Mouse (Mus musculus) frontal cortex, postnatal 25 days (tissue): ENCODE measurements around the gene Cacna1c.

Experiments used
- DNase-seq, 2 experiments: peaks; one replicate each; pipeline ENCODE4 v3.0.0; 2022; ENCODE audit warnings: low spot score in 2 of 2

Gene Cacna1c

GRCm38 (mm10) chr6:118753787-118754186 lies 442.4 kb downstream of the Cacna1c start:
- no peak for DNase-seq

DNA sequence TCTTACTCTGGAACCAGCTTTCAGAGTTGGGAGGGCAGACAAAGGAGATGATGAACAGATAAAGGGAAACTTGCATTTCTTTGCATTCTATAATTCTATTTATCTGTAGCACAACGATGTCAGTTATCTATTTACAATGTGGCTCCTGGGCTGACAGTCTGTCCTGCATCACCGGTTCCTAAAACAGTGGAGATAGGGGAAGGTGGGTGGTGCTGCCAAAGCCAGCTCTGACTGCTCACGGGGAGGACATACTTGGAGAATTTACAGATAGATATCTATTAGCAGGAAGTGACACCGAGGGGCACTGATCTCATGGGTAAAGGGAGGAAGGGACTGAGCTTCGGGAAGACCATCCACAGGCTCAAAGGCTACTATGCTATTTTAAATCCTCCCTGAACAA lies 443.2 kb downstream of the Cacna1c start:
- DNase-seq = no peak

DNA sequence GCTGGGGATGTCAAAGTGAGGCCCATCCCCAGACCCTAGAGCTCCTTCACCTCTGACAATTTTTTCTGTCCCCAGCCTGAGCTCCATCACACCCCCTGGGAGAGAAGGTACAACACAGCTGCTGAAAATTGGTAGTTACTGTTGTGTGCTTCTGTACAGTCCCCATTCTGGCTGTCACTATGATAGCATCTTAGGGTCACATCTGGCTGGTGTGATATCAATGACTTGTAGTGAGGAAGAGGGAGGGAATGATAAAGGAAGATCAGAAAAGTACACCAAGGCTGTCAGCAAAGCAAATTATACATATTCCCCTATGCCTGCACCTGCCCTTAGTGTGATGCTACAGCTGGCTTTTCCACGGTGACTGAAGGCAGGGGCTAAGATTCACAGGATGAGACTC lies 446.9 kb downstream of the Cacna1c start:
- no peak for DNase-seq

GRCm38 (mm10) chr6:118742701-118743100 lies 453.5 kb downstream of the Cacna1c start:
- no peak for DNase-seq

DNA sequence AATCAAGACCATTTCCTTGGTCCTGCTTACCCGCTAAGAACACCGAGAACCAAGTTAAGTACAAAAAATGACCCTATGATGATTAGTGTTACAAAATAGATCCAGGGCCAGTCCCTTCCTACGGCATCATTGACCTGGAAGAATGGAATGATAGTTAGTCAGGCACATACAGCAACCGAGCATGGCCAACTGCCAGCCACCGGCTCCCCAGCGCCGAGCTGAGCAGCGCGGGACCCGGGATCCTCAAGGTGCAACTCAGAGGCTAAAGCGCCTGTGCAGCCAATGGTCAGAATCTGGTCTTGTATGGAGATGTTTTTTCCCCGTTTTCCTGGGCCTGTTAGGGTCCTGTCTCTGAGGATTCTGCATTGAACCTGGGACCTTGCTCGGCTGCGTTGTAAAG lies 454.4 kb downstream of the Cacna1c start:
- DNase-seq = no peak

DNA sequence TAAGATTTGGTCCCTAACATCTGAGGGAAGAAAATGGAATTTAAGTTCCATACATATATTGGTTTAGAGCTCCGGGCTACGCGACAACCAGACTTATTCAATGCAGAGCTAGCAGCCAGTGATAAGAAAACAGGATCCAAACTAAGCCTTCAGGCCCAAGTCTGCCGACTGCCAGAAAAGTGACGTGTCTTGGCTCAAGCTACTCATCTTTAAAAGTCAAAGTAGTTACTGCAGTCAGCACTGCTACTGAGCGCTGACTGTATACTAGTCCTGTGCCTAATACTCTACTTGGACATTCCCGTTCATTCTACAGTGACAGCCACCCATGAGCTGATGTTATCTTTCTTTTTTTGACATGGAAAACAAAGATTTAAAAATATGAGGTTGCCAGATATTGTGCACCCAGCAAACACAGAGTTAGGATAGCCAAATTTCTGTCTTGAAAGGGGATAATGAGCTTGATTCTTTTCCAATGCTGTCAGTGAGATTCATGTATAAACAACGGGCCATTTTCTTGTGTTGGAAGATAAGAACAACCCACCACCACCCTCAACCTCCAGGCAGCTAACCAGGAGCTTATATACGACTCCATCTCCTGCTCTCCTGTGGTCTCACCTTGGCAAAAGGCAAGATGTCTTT lies 456.1 kb downstream of the Cacna1c start:
- no peak for DNase-seq

DNA sequence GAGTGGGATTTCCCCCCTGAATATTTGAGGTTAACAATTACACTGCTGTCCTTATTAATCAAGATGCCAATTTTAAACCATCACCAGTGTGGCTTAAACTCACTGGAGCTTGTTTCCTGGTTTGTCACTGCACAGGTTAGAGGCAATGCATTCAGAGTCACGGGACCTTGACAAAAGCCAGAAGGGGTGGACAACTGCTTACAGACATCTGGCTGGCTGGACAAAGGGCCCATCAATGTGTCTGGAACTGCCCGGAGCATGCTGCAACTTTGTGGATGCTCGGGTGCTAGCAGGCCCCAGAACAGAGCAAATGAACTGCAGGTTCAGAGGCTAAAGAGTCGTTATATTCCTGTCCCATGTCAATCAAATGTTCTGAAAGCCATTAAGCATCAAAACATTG lies 456.9 kb downstream of the Cacna1c start:
- DNase-seq = no peak

- DNase-seq = no peak
These were observed 457.6 kb downstream of the Cacna1c start for GRCm38 (mm10) chr6:118738656-118739055.

DNA sequence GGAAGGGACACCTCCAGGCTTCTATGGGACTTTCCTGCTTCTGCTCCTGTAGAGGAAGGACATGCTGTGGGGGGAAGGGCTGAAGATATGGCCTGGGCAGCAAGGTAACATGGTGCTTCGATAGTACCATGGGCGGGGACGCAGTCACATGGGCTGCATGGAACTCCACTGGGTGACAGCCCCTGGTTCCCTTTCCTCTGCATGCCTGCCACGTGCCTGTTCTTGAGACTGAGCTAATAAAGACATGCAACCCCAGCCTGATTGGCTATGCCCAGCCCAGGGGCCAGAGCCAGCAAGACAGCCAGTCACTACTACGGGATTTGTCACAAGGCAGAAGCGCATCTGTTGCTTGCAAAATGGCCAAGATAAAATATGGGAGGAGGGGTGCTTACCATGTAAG lies 459.1 kb downstream of the Cacna1c start:
- DNase-seq = no peak

- DNase-seq = no peak
These were observed 459.7 kb downstream of the Cacna1c start for GRCm38 (mm10) chr6:118736491-118736890.

DNA sequence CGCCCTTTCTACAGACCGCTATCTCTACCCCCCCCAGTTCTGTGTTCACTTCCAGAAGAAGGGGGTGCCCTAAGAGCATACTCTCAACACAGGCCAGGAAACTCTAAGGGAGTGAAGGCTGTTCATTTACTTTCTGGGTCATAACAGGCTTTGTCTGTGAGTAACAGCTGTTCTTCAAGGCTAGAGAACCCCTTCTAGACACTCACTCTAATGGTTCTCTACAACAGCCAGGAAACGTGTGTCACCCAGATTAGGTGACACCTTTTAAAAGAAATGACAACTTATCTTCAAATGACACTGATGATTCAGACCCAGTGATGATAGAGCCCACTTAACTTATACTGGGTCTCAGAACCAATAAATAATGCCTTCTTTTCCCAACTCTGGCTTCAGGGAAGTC lies 461.1 kb downstream of the Cacna1c start:
- DNase-seq = no peak

DNA sequence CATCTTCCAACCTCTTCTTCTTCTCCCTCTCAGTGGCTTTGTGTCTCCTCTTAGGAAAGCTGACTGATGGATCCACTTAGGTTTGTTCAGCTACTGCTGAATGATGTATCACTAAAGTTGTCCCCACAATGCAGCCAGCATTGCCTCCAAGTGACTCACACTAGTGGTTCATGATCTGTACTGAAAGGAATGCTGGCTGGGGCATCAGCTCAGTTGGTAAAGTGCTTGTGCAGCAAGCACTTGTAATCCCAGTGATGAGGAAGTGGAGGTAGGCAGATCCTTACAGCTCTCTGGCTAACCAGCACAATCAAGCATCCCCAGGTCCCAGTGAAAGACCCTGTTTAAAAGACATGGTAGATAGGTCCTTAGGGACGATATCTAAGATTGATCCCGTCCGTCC lies 464.3 kb downstream of the Cacna1c start:
- DNase-seq = no peak

- no peak for DNase-seq
These were observed 471.3 kb downstream of the Cacna1c start for GRCm38 (mm10) chr6:118724908-118725307.

DNA sequence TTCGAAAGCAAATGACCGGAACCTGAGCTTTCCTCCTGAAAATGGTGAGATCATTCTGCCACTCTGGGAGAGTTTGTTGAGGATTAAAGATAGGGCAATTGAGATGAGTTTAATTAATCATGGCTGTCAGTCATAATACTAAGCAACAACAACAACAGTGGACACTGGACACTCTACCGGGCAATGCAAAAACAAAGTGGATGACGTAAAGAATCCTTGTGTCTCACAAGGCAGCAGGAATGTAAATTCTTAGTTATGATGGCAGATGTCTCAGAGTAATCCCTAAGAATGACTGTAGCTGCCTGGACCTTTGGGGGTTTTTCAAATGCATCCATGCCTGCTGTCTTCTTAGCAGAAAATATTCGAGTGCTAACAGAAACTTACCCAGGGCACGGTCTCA lies 471.8 kb downstream of the Cacna1c start:
- DNase-seq = no peak

DNA sequence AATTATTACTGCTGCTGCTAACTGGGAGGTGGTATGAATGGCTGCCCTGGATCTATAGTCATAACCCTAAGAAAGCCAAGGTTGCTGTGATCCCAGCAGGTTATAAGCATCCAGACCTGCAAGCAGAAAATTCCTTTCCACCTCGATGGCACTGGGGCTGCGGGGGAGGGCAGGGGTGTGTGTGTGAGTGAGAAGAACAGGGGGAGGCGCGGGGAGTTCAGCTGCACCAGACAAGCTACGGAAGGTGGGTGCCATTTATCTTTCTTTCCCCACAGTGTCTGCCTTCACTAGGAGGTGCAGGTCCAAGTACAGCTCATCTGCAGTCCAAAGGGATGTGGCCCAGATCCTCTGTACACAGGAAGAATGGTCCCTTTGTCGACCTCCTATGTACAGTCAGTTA lies 473.9 kb downstream of the Cacna1c start:
- no peak for DNase-seq

DNA sequence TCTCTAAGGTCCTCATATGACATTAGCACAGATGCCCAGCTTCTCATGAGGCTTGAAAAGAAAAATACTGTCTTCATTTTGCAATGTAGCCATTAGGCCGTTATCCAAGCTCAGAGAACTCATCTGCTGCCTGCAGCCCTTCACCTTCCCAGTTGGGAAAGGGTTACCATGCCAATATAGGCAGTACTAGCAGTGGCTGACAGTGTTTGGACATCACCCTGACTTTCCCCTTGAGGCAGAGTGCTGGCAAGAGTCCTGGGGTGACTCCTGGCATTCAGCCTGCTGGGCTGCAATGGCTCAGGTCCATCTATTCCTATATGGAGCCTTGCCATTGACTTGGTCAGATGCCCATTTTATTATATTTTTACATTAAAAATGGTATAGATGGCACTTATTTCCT lies 476.7 kb downstream of the Cacna1c start:
- DNase-seq = no peak

DNA sequence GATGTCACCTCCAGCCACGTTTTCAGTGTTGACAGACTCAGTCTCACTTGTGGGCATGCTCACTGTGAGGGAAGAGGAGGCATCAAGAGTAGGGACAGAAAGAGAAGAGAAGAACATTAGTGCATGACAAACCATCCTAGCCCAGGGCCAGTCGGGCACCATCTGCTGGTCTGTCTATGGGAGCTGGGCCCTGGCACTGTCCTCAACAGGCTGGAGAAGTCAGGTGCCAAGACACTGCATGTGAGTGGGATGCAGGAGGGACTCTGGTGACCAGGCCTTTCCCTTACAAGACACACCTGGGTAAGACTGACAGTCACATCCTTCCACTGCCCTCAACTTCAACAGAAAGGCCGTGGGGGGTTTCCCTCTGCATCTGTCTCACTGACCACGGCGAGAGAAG lies 482.9 kb downstream of the Cacna1c start:
- no peak for DNase-seq

DNA sequence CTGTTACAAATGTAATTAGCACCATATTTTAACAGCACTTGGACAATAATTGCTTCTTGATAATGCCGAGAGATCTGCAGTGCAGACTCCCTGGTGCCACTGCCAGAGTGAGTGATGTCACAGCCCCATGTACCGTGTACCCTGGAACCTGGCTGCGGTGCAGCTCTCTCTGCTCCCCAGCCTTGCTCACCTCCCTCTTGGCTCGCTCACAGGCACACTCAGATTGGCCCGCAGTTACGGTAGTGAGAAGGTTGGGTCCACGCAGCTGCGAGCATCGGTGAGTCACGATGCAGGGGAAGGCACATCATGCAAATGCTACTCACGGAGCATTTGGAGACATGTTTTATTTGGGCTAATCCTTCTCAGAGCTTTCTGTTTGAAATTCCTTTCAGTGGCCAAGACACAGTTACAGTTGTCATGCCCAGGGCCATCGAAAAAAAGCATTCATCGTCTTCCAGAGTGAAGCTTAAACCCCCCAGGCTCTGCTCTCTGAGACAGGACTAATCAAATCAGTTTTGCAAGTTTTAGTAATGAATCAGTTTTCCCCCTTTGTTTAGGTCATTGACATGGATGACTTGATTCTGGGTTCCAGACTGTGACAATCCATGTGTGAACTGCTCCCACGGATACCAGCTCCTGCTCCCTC lies 484.4 kb downstream of the Cacna1c start:
- peak in 1 of 2 experiments; percentile 21 for DNase-seq

DNA sequence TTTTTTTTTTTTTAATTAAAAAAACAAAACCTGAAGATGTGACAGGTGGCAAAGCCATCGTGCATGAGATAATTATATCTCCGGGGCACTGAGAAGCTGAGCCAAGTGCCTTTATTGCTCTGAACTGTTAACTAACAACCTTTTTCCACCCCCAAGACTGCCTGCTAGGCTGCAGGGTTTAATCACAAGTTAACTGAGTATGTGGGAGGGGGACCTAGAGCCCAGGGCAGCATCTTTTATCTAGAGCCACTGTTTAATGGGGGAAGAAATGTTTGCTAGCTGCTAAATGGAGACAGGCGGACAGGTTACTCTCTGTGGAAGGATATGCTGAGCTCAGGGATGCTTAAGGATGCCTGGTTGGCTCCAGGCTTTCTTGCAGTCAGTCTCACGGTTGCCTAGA lies 489.2 kb downstream of the Cacna1c start:
- DNase-seq = no peak

GRCm38 (mm10) chr6:118705840-118706239 lies 490.4 kb downstream of the Cacna1c start:
- DNase-seq = no peak

DNA sequence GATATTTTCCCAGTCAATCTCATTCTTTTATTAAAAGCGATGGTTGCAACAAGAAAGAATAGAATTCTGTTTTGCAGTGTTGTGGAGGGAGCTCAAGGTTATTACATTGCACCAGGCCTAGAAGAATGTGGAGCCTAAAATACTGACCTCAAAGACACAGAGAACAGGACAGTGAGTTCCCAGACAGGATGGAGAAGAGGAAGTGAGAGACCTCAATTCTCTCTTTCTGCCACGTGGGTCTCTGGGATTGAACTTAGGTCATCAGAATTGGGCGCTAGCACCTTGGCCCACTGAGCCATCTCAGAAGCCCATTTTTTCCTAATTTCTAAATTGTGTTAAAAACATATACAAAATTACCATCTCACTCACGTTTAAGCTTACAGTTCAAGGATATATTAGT lies 501.6 kb downstream of the Cacna1c start:
- no peak for DNase-seq

- DNase-seq = no peak
These were observed 506.8 kb downstream of the Cacna1c start for GRCm38 (mm10) chr6:118689447-118689846.

DNA sequence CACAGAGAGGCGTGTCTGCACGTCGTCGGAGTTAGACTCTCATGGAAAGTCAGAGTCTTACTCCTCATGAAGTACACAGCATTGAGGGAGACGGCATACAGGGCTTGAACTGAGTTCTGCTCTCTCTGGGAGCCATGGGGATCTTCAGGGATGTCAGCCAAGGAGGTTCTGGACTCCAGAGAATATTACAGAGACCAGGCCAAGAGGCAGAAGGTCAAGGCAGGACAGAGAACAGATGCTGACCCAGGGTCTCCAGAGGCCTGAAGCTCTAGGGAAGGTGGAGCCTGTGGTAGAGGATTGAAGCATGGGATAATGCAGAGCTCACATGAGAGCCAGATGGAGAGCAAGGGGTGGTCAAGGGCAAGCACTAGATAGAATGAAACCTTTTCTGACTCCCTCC lies 507.4 kb downstream of the Cacna1c start:
- no peak for DNase-seq

- DNase-seq = no peak
These were observed 515.4 kb downstream of the Cacna1c start for GRCm38 (mm10) chr6:118680814-118681213.
